Mouse (Mus musculus): Measurements from ENCODE around the gene Acox1.

DNA sequence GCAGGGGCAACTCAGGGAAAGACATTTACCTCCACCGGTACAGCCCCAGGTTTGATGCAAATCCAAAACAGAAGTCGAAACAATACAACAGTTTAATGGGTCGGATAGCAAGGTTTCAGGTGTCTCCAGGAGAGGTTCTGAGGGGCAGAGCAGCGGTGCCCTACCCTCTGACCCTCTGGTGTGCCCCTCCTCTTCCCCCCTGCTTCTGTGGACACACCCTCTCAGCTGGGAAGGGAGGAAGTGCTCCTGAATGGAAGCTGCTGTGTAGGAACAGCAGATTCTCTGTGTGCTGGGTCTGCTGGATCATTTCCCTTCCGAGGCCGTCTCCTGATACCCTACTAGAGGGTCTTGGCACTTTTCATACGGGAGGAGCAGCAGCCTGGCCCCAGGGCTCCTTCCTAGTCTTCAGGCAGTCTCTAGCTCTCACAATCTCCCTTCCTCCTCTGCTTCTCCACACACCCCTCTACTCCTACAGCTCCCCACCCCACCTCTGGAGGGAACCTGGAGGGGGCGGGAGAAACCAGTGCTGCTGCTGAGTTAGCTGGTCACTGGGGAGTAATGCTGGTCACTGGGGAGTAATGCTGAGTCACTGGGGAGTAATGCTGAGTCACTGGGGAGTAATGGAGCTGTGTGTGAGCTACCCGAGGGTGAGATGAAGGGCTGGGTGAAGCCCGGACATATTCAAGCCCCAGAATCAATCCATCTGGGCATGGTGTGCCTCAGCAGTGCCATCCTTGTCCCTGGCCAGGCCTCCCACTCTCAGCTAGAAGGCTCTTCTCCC, 56.4 kb downstream of the Acox1 start:
- TF ChIP-seq CTCF (IDR thresholded peaks at IDR 0.05; ENCODE audit: extremely low read depth, insufficient read depth, low read length) (no peak), POLR2A (IDR thresholded peaks at IDR 0.05; ENCODE audit: extremely low read depth, insufficient read depth, low read length) (no peak)

Measured in cortical plate, adult 2 months (tissue).